8 mouse cellular contexts compared by ENCODE assay signal in the genomic region with DNA sequence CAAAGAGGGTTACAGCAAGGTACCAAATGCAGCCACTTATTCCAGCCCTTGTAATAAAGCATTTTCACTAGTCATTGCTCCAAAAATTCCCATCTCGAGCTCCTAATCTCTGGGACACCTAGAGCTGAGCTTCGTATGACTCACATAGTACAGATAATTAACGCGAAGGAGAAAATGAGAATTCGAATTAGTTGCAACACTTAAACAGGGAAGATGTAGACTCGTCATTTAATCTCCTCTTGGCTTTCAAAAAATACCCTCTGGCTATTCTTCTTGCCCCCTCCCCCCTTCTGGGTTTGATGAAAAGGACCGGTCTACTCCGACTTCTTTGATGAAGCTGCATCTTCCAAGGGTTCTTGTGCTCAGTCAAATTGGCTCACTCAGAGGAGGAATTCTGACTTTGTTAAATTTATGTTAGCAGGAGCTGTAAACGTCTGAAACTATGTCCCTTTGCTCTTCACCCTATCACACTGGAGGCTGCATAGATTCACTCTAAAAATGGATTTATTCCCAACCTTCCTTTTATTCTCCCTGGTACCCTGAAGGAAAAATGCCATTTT. TPM values are rescaled to one million over a fixed set of nuclear protein-coding genes. Genes with fewer than 3 reads are reported as not detected.
A peak's percentile ranks its signal among the peaks of the same experiment; 100 is the strongest.
DNase-seq lines count a peak whose midpoint lies in the region; ATAC-seq and TF ChIP-seq lines count a peak whose summit lies in the region.

No protein-coding gene starts in this region.

- peaks cover 57% of the 10 kb centered on the region for H3K4me1 ChIP-seq in embryonic facial prominence, embryonic 15.5 days
- peaks cover 72% of the 10 kb centered on the region for H3K4me1 ChIP-seq in midbrain, embryonic 10.5 days

- H3K4me2 ChIP-seq in embryonic facial prominence, embryonic 15.5 days (replicated peaks) = peak overlapping the region; percentile 93

- DNase-seq in heart, postnatal 10 days = peak; percentile 23 to 32
- no peak for DNase-seq in heart, postnatal 4 days
- peak; percentile 51 for DNase-seq in brain, embryonic 14.5 days (ENCODE audit: low read depth)
- DNase-seq in midbrain, embryonic 10.5 days (ENCODE audit: low spot score) = peak; percentile 23
- DNase-seq in thymus, postnatal 36 days = no peak
- DNase-seq in cerebellum, adult 9-11 months = no peak

- H3K4me3 ChIP-seq in embryonic facial prominence, embryonic 15.5 days (replicated peaks) = peak overlapping the region; percentile 50; the same call in 1 of the 2 replicates
- peak overlapping the region; percentile 54 for H3K4me3 ChIP-seq in midbrain, embryonic 10.5 days

- TF ChIP-seq POLR2A in brain, embryonic 14.5 days (IDR thresholded peaks at IDR 0.05; ENCODE audit: borderline replicate concordance, extremely low read depth, insufficient read depth, insufficient read length, poor library complexity, severe bottlenecking) = no peak

- ATAC-seq in embryonic facial prominence, embryonic 15.5 days (ENCODE audit: insufficient number of reproducible peaks, low FRiP score, low TSS enrichment, low read depth) = no peak
- ATAC-seq in CD4-positive, CD25-positive, alpha-beta regulatory T cell, adult 4 months = no peak

- 12% methylated on average over 9 of the region's 9 CpGs for WGBS in embryonic facial prominence, embryonic 15.5 days
- 2% methylated on average over 9 of the region's 9 CpGs for WGBS in midbrain, embryonic 10.5 days

- H3K27me3 ChIP-seq in embryonic facial prominence, embryonic 15.5 days = peaks cover 27% of the 10 kb centered on the region
- peaks cover 56% of the 10 kb centered on the region for H3K27me3 ChIP-seq in midbrain, embryonic 10.5 days (ENCODE audit: low read depth, poor library complexity, severe bottlenecking)

- no peaks in the 10 kb centered on the region for H3K36me3 ChIP-seq in embryonic facial prominence, embryonic 15.5 days
- no peaks in the 10 kb centered on the region for H3K36me3 ChIP-seq in midbrain, embryonic 10.5 days

- H3K27ac ChIP-seq in embryonic facial prominence, embryonic 15.5 days (replicated peaks) = no peak overlapping the region
- H3K27ac ChIP-seq in midbrain, embryonic 10.5 days (replicated peaks) = peak overlapping the region; percentile 86

- TF ChIP-seq CTCF in brain, embryonic 14.5 days (IDR thresholded peaks at IDR 0.05; ENCODE audit: borderline replicate concordance, extremely low read depth, insufficient read depth, insufficient read length) = no peak

- intact Hi-C loops in heart, postnatal 10 days (cut with DNase I) = no loop called here

- H3K9ac ChIP-seq in embryonic facial prominence, embryonic 15.5 days = no peak overlapping the region

- no peaks in the 10 kb centered on the region for H3K9me3 ChIP-seq in embryonic facial prominence, embryonic 15.5 days (replicated peaks)
- no peaks in the 10 kb centered on the region for H3K9me3 ChIP-seq in midbrain, embryonic 10.5 days (replicated peaks)

RNA-seq across cellular contexts. Expression of a gene that starts 2.1 kb away (rescaled TPM):
- 1 to 10 TPM in 1 of 2 experiments, under 1 TPM in 1; 0.60 to 1.1 TPM for total RNA-seq in heart, postnatal 10 days (2021)
- 1 to 10 TPM in 1 of 2 experiments, under 1 TPM in 1; 0.67 to 1.1 TPM for total RNA-seq in heart, postnatal 4 days (2021)
- polyA plus RNA-seq in brain, embryonic 14.5 days (2012; rRNA removed) = 36.5 and 54.7 TPM in 2 replicates
- 47.0 and 53.1 TPM in 2 replicates for polyA plus RNA-seq in embryonic facial prominence, embryonic 15.5 days (2015; fragmentation: Nextera tagmentation; extraction: Ambion mirVana)
- polyA plus RNA-seq in midbrain, embryonic 10.5 days (2016; fragmentation: Nextera tagmentation; extraction: Ambion mirVana) = 58.4 and 60.6 TPM in 2 replicates
- 100 to 1,000 TPM; 208 to 272 TPM for polyA plus RNA-seq in CD4-positive, CD25-positive, alpha-beta regulatory T cell, adult 4 months (2017; shearing (Covaris generic))

Comparison
In these comparisons a context has a peak if more than half of its experiments do, and no peak if none do; other contexts are left out.
1. DNase-seq: peak in heart, postnatal 10 days (2 of 2), brain, embryonic 14.5 days (single experiment) and midbrain, embryonic 10.5 days (single experiment); none in heart, postnatal 4 days (single experiment), thymus, postnatal 36 days (0 of 2) and cerebellum, adult 9-11 months (single experiment).